In the genomic region with DNA sequence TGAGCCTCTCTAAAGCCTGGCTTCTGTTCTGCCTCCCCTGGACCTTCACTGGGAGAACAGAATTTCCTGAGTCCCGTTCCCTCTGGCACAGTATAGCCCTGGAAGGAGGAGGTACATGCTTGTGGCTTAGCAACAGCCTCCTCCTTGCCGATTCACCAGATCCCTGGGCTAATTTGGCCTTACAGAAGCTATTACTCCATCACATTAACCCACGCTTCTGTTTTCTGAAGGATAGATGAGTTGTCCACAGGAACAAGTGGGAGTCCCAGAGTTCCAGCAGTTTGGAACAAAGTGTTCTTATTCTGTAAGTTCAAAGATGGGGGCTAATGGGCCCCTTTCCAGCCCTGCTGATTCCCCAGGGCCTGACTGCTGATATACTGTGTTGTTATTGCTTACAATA, we compare ENCODE assay signal across 30 mouse cellular contexts. TPM values are rescaled to one million over a fixed set of nuclear protein-coding genes. Genes with fewer than 3 reads are reported as not detected.
DNase-seq lines count a peak whose midpoint lies in the region; ATAC-seq and TF ChIP-seq lines count a peak whose summit lies in the region.
"Had no signal": no experiment of that assay in that cellular context is flagged by ENCODE, and none has a peak within 500 bp of the region (broad histone marks: within the 10 kb centered on the region; RNA-seq: fewer than 3 reads in every experiment).

No protein-coding gene starts in this region.

- no peak overlapping the region for H3K4me2 ChIP-seq in neural tube, embryonic 15.5 days
- H3K4me2 ChIP-seq in stomach, postnatal 0 days (replicated peaks; ENCODE audit: low read depth) = peak overlapping the region; percentile 35
- H3K4me2 ChIP-seq: embryonic facial prominence, embryonic 15.5 days; forebrain, embryonic 12.5 days; heart, embryonic 11.5 days; hindbrain, embryonic 14.5 days had no signal

- H3K36me3 ChIP-seq in neural tube, embryonic 15.5 days = no peaks in the 10 kb centered on the region
- H3K36me3 ChIP-seq in stomach, postnatal 0 days (ENCODE audit: control insufficient read depth, insufficient read depth, low read length) = no peaks in the 10 kb centered on the region
- H3K36me3 ChIP-seq: embryonic facial prominence, embryonic 10.5 days; embryonic facial prominence, embryonic 15.5 days; forebrain, embryonic 12.5 days had no signal

- no peak for TF ChIP-seq EP300 in stomach, postnatal 0 days (optimal IDR thresholded peaks at IDR 0.05)

- no peaks in the 10 kb centered on the region for H3K27me3 ChIP-seq in neural tube, embryonic 15.5 days (replicated peaks)
- H3K27me3 ChIP-seq in stomach, postnatal 0 days (ENCODE audit: control insufficient read depth, insufficient read depth, low read length) = no peaks in the 10 kb centered on the region
- H3K27me3 ChIP-seq: embryonic facial prominence, embryonic 15.5 days had no signal

- DNase-seq in layer of hippocampus, adult 9-11 months = peak; percentile 62
- no peak for DNase-seq in layer of hippocampus, adult 9-10 months (ENCODE audit: low spot score)
- no peak for DNase-seq in neural tube, embryonic 10.5 days (ENCODE audit: extremely low spot score, low spot score)
- peak; percentile 42 to 54 for DNase-seq in left cerebral cortex, postnatal 36 days (ENCODE audit: low spot score in 2 of 2)
- DNase-seq in stomach, postnatal 0 days (ENCODE audit: low spot score) = no peak
- DNase-seq: adrenal gland, postnatal 25 days; B cell, adult 2 months; cerebellum, adult 18-20 months; cerebellum, postnatal 10 days; forebrain, postnatal 0 days; gastrocnemius, adult 2 months; gastrocnemius, postnatal 36 days; heart, adult 18-20 months; heart, postnatal 4 days; kidney, adult 2 months; kidney, postnatal 36 days; liver; lung, adult 2 months; lung, postnatal 10 days; spleen, adult 18-20 months; thymus, postnatal 4 days had no signal

- H3K4me3 ChIP-seq in neural tube, embryonic 15.5 days (replicated peaks) = no peak overlapping the region
- H3K4me3 ChIP-seq in stomach, postnatal 0 days (ENCODE audit: low read depth, low read length) = peak overlapping the region; percentile 18
- H3K4me3 ChIP-seq: embryonic facial prominence, embryonic 10.5 days; embryonic facial prominence, embryonic 15.5 days; forebrain, embryonic 12.5 days; gastrocnemius, adult 2 months had no signal

- no peak overlapping the region for H3K27ac ChIP-seq in neural tube, embryonic 15.5 days (replicated peaks)
- no peak overlapping the region; the same call in 1 of the 2 replicates for H3K27ac ChIP-seq in stomach, postnatal 0 days (replicated peaks)
- H3K27ac ChIP-seq: embryonic facial prominence, embryonic 10.5 days; embryonic facial prominence, embryonic 15.5 days; forebrain, embryonic 12.5 days; gastrocnemius, adult 2 months; hindbrain, embryonic 14.5 days; liver, embryonic 14.5 days; macrophage had no signal

- intact Hi-C loops in left cerebral cortex, postnatal 36 days (cut with DNase I) = loop anchor here (2.0 kb wide), 1 partner anchor 59 kb away; a partner anchor contains a TSS

- TF ChIP-seq CTCF in stomach, postnatal 0 days (IDR thresholded peaks at IDR 0.05; ENCODE audit: low read depth) = no peak

- H3K4me1 ChIP-seq in neural tube, embryonic 15.5 days = peaks cover 15% of the 10 kb centered on the region
- peaks cover 7% of the 10 kb centered on the region; the same call in 1 of the 2 replicates for H3K4me1 ChIP-seq in stomach, postnatal 0 days (replicated peaks; ENCODE audit: control insufficient read depth, insufficient read depth)

- H3K9me3 ChIP-seq in neural tube, embryonic 15.5 days (replicated peaks) = no peaks in the 10 kb centered on the region
- H3K9me3 ChIP-seq in stomach, postnatal 0 days (ENCODE audit: control insufficient read depth, low read length) = no peaks in the 10 kb centered on the region
- H3K9me3 ChIP-seq: embryonic facial prominence, embryonic 10.5 days; embryonic facial prominence, embryonic 15.5 days; forebrain, embryonic 12.5 days had no signal

- WGBS in neural tube, embryonic 15.5 days = 63% methylated on average over 3 of the region's 3 CpGs
- WGBS in stomach, postnatal 0 days = 65% methylated on average over 3 of the region's 3 CpGs

- no peak for ATAC-seq in neural tube, embryonic 15.5 days (ENCODE audit: low FRiP score)
- no peak for ATAC-seq in stomach, postnatal 0 days (ENCODE audit: low FRiP score, low TSS enrichment)
- ATAC-seq in megakaryocyte-erythroid progenitor cell, adult 5-6 weeks (replicated peaks; ENCODE audit: low FRiP score, low TSS enrichment, poor library complexity, severe bottlenecking) = no peak
- ATAC-seq: forebrain, postnatal 0 days had no signal

- 0 out of 2 replicates have a peak overlapping the region, but pooled peaks have one; percentile 8 for H3K9ac ChIP-seq in neural tube, embryonic 15.5 days (replicated peaks)
- peak overlapping the region; percentile 58; the same call in 1 of the 2 replicates for H3K9ac ChIP-seq in stomach, postnatal 0 days (ENCODE audit: low read length)
- H3K9ac ChIP-seq: embryonic facial prominence, embryonic 15.5 days; forebrain, embryonic 12.5 days; forebrain, postnatal 0 days; hindbrain, embryonic 14.5 days; liver, embryonic 14.5 days had no signal

RNA-seq across cellular contexts. Expression of a gene that starts 1.2 kb away (rescaled TPM):
- polyA plus RNA-seq in neural tube, embryonic 15.5 days (2015; fragmentation: Nextera tagmentation; extraction: Ambion mirVana) = 1.2 and 2.8 TPM in 2 replicates
- total RNA-seq in left cerebral cortex, postnatal 36 days (2021) = 1 to 10 TPM; 1.6 to 2.3 TPM
- 156 and 169 TPM in 2 replicates for polyA plus RNA-seq in stomach, postnatal 0 days (2015; fragmentation: Nextera tagmentation; extraction: Ambion mirVana)
- total RNA-seq in megakaryocyte-erythroid progenitor cell, adult 5-6 weeks (2014; fragmentation: Nextera tagmentation) = not detected in 2 replicates
- total RNA-seq in megakaryocyte-erythroid progenitor cell, adult 5-6 weeks (2017) = not detected in 2 replicates
- polyA plus RNA-seq: macrophage had no signal

RNA-seq across cellular contexts. Expression of a gene that starts 31.4 kb away (rescaled TPM):
- 644 and 655 TPM in 2 replicates for polyA plus RNA-seq in neural tube, embryonic 15.5 days (2015; fragmentation: Nextera tagmentation; extraction: Ambion mirVana)
- total RNA-seq in left cerebral cortex, postnatal 36 days (2021) = 100 to 1,000 TPM; 745 to 751 TPM
- polyA plus RNA-seq in stomach, postnatal 0 days (2015; fragmentation: Nextera tagmentation; extraction: Ambion mirVana) = 325 and 360 TPM in 2 replicates
- total RNA-seq in megakaryocyte-erythroid progenitor cell, adult 5-6 weeks (2014; fragmentation: Nextera tagmentation) = 5.5 and 17.9 TPM in 2 replicates
- total RNA-seq in megakaryocyte-erythroid progenitor cell, adult 5-6 weeks (2017) = 5.7 and 6.8 TPM in 2 replicates

RNA-seq across cellular contexts. Expression of a gene that starts 58.7 kb away (rescaled TPM):
- polyA plus RNA-seq in neural tube, embryonic 15.5 days (2015; fragmentation: Nextera tagmentation; extraction: Ambion mirVana) = 28.6 and 33.0 TPM in 2 replicates
- 100 to 1,000 TPM; 313 to 321 TPM for total RNA-seq in left cerebral cortex, postnatal 36 days (2021)
- polyA plus RNA-seq in stomach, postnatal 0 days (2015; fragmentation: Nextera tagmentation; extraction: Ambion mirVana) = 0.50 and 0.52 TPM in 2 replicates
- total RNA-seq in megakaryocyte-erythroid progenitor cell, adult 5-6 weeks (2014; fragmentation: Nextera tagmentation) = not detected in 2 replicates
- total RNA-seq in megakaryocyte-erythroid progenitor cell, adult 5-6 weeks (2017) = not detected in 2 replicates
- polyA plus RNA-seq: macrophage had no signal

Comparison
In these comparisons a context has a peak if more than half of its experiments do, and no peak if none do; other contexts are left out.
1. DNase-seq: peak in layer of hippocampus, adult 9-11 months (single experiment) and left cerebral cortex, postnatal 36 days (2 of 2); none in layer of hippocampus, adult 9-10 months (single experiment), neural tube, embryonic 10.5 days (single experiment) and stomach, postnatal 0 days (single experiment).
2. RNA of a gene that starts 31.4 kb away (total RNA-seq): 745 to 751 TPM in left cerebral cortex, postnatal 36 days; 5.5 to 17.9 TPM in megakaryocyte-erythroid progenitor cell, adult 5-6 weeks; every median in the first group is over 10 times any median in the second.
3. RNA of a gene that starts 58.7 kb away (total RNA-seq): 313 to 321 TPM in left cerebral cortex, postnatal 36 days; not detected in megakaryocyte-erythroid progenitor cell, adult 5-6 weeks; every median in the first group is over 100 times any median in the second.